Mouse (Mus musculus) T-helper 2 cell (primary cell): Measurements from ENCODE around the gene 1700028J19Rik.

Experiments
- in situ Hi-C: fragments of 300-600 bp; cut with MboI, MseI; formaldehyde crosslinking; loops from one replicate; pipeline ENCODE4 v1.15.1; 2025; ENCODE audit warnings: high pct_unique_total_duplicates

1700028J19Rik gene

GRCm38 (mm10) chr7:44246055-44246983 is at the start of gene 1700028J19Rik, which contains the start of gene 2410002F23Rik:
Gene 1700028J19Rik, minus strand, starts transcription at chr7:44246695.
Gene 2410002F23Rik, plus strand, starts transcription at chr7:44246722.
- in situ Hi-C loops, result no loop called here

- in situ Hi-C loops, result no loop called here
Measured at GRCm38 (mm10) chr7:44291418-44291817, 44.9 kb upstream of the 1700028J19Rik start.

GRCm38 (mm10) chr7:44290986-44291385 is 44.5 kb upstream of the 1700028J19Rik start:
- in situ Hi-C loops, result no loop called here

- in situ Hi-C loops, result no loop called here
Measured at GRCm38 (mm10) chr7:44287760-44288159, 41.3 kb upstream of the 1700028J19Rik start.

GRCm38 (mm10) chr7:44281586-44281985 is 35.1 kb upstream of the 1700028J19Rik start:
- in situ Hi-C loops, result loop anchor here (5.0 kb wide), 1 partner anchor 51 kb away; no protein-coding TSS in a partner anchor

- in situ Hi-C loops, result loop anchor here (5.0 kb wide), 1 partner anchor 51 kb away; no protein-coding TSS in a partner anchor
Measured at GRCm38 (mm10) chr7:44280959-44281358, 34.5 kb upstream of the 1700028J19Rik start.

GRCm38 (mm10) chr7:44277250-44277622 is 30.7 kb upstream of the 1700028J19Rik start:
- in situ Hi-C loops, result no loop called here

- in situ Hi-C loops, result no loop called here
Measured at GRCm38 (mm10) chr7:44276461-44277249, 30.2 kb upstream of the 1700028J19Rik start.

- in situ Hi-C loops, result no loop called here
Measured at GRCm38 (mm10) chr7:44275546-44275945, 29.1 kb upstream of the 1700028J19Rik start.

- in situ Hi-C loops, result no loop called here
Measured at GRCm38 (mm10) chr7:44274096-44274495, 27.6 kb upstream of the 1700028J19Rik start.

GRCm38 (mm10) chr7:44273446-44273845 is 27.0 kb upstream of the 1700028J19Rik start:
- in situ Hi-C loops, result no loop called here

- in situ Hi-C loops, result no loop called here
Measured at GRCm38 (mm10) chr7:44272546-44272945, 26.1 kb upstream of the 1700028J19Rik start.

GRCm38 (mm10) chr7:44271309-44271708 is 24.8 kb upstream of the 1700028J19Rik start:
- in situ Hi-C loops, result no loop called here

- in situ Hi-C loops, result loop anchor here (5.0 kb wide), 1 partner anchor 78 kb away; no protein-coding TSS in a partner anchor
Measured at GRCm38 (mm10) chr7:44269397-44269796, 22.9 kb upstream of the 1700028J19Rik start.

GRCm38 (mm10) chr7:44268117-44268516 is 21.6 kb upstream of the 1700028J19Rik start:
- in situ Hi-C loops, result loop anchor here (5.0 kb wide), 1 partner anchor 79 kb away; no protein-coding TSS in a partner anchor

- in situ Hi-C loops, result loop anchor here (5.0 kb wide), 2 partner anchors 44 to 204 kb away; partner anchors contain the start of genes Aspdh, Clec11a and Josd2
Measured at GRCm38 (mm10) chr7:44262791-44263643, 16.5 kb upstream of the 1700028J19Rik start.

GRCm38 (mm10) chr7:44261147-44261546 is 14.7 kb upstream of the 1700028J19Rik start, which contains the start of gene Gm15517:
Gene Gm15517, plus strand, starts transcription at chr7:44261447.
- in situ Hi-C loops, result loop anchor here (5.0 kb wide), 2 partner anchors 46 to 206 kb away; partner anchors contain the start of genes Aspdh, Clec11a and Josd2

GRCm38 (mm10) chr7:44260410-44260809 is 13.9 kb upstream of the 1700028J19Rik start:
- in situ Hi-C loops, result loop anchor here (5.0 kb wide), 2 partner anchors 47 to 207 kb away; partner anchors contain the start of genes Aspdh, Clec11a and Josd2

GRCm38 (mm10) chr7:44257278-44257677 is 10.8 kb upstream of the 1700028J19Rik start, which contains the start of gene Acp4:
Gene Acp4, minus strand, starts transcription at chr7:44257378.
- in situ Hi-C loops, result no loop called here

- in situ Hi-C loops, result no loop called here
Measured at GRCm38 (mm10) chr7:44254930-44255329, 8.4 kb upstream of the 1700028J19Rik start.
